Mouse (Mus musculus) c-Kit-negative CD71-positive TER-119-positive erythroid progenitor cells, embryonic 14.5 days (primary cell): Measurements from ENCODE around the gene Aqr.

Experiments
- DNase-seq: peaks from one replicate; pipeline ENCODE4 v3.0.0-alpha.2; 2013; ENCODE audit warnings: low read depth, low spot score

Gene Aqr

GRCm38 (mm10) chr2:114135777-114136176, 51.0 kb downstream of the Aqr start:
- DNase-seq, result no peak

GRCm38 (mm10) chr2:114133355-114133754, 53.5 kb downstream of the Aqr start:
- no peak for DNase-seq

- no peak for DNase-seq
Observed at GRCm38 (mm10) chr2:114130657-114131056, 56.2 kb downstream of the Aqr start.

GRCm38 (mm10) chr2:114123304-114123703, 63.5 kb downstream of the Aqr start:
- no peak for DNase-seq

GRCm38 (mm10) chr2:114119451-114119850, 67.4 kb downstream of the Aqr start:
- no peak for DNase-seq

GRCm38 (mm10) chr2:114117665-114118064, 69.2 kb downstream of the Aqr start:
- DNase-seq, result no peak

- no peak for DNase-seq
Observed at GRCm38 (mm10) chr2:114117235-114117634, 69.6 kb downstream of the Aqr start.

- DNase-seq, result no peak
Observed at GRCm38 (mm10) chr2:114115563-114115962, 71.3 kb downstream of the Aqr start.

- no peak for DNase-seq
Observed at GRCm38 (mm10) chr2:114107288-114108278, 79.2 kb downstream of the Aqr start.

GRCm38 (mm10) chr2:114106383-114106782, 80.4 kb downstream of the Aqr start:
- no peak for DNase-seq

- no peak for DNase-seq
Observed at GRCm38 (mm10) chr2:114102471-114102870, 84.4 kb downstream of the Aqr start.

GRCm38 (mm10) chr2:114100834-114101233, 86.0 kb downstream of the Aqr start:
- no peak for DNase-seq

GRCm38 (mm10) chr2:114099816-114100215, 87.0 kb downstream of the Aqr start:
- DNase-seq, result no peak

- DNase-seq, result no peak
Observed at GRCm38 (mm10) chr2:114099109-114099508, 87.7 kb downstream of the Aqr start.

- DNase-seq, result no peak
Observed at GRCm38 (mm10) chr2:114097627-114098026, 89.2 kb downstream of the Aqr start.

- DNase-seq, result no peak
Observed at GRCm38 (mm10) chr2:114096570-114096969, 90.3 kb downstream of the Aqr start.

GRCm38 (mm10) chr2:114095348-114095747, 91.5 kb downstream of the Aqr start:
- no peak for DNase-seq

- no peak for DNase-seq
Observed at GRCm38 (mm10) chr2:114094696-114095095, 92.1 kb downstream of the Aqr start.

- no peak for DNase-seq
Observed at GRCm38 (mm10) chr2:114093577-114093976, 93.2 kb downstream of the Aqr start.

GRCm38 (mm10) chr2:114089862-114090261, 97.0 kb downstream of the Aqr start:
- no peak for DNase-seq

GRCm38 (mm10) chr2:114087271-114087670, 99.6 kb downstream of the Aqr start:
- DNase-seq, result no peak

GRCm38 (mm10) chr2:114071876-114072275, 114.9 kb downstream of the Aqr start:
- DNase-seq, result no peak

- DNase-seq, result no peak
Observed at GRCm38 (mm10) chr2:114066226-114066625, 120.6 kb downstream of the Aqr start.
